Mouse (Mus musculus): ENCODE measurements at regions not wholly inside any gene's neighbourhood (a gene's known extent, or its start where the extent isn't known, plus 50 kb on each side); places are given as distances from the start of the nearest gene placed in this dataset.
A peak's percentile ranks its signal among the peaks of the same experiment; 100 is the strongest.

DNA sequence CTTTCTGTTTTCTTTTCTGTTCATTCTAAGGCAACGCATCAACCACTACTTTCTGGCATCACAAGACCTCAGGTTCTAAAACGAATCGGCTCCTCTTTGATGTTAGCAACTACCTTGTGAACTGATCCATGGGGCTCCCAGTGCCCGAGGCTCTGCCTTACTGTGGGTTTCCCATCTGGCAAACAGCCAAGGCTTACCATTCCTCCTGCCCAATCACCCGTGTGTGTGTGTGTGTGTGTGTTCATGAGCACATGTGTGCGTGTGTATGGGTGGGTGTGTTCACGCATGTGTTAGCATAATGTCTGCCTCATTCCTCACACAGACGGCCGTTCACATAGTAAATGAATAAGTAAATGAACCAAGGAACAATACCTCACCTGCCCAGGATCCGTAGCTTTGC, 138.3 kb upstream of the Lpp start:
- ATAC-seq (ENCODE audit: insufficient read depth, low read depth) = no peak

DNA sequence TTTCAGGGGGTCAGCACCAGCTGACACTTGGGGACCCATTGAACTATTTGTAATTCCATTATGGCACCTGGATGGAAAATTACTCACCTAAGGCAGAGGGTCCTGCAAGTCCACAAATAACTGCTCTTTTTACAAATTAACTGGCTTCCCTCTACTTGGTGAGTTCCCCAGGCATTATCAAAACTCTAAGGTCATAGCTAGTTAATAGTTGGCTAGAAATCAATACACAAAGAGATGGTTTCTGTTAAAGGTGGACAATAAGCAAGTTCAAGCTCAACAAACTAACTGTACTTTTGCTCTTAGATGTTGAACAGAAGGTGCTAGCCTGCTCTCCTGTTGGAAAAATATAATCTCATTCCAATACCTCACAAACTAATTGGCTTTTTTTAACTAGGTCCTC, 138.7 kb upstream of the Lpp start:
- no peak overlapping the region for H3K9ac ChIP-seq (replicated peaks; ENCODE audit: low read depth, low read length)
- ATAC-seq (ENCODE audit: insufficient read depth, low read depth) (no peak), DNase-seq (ENCODE audit: low spot score) (no peak)
- H3K36me3 ChIP-seq (replicated peaks; ENCODE audit: control insufficient read depth, insufficient read depth, low read length) = no peaks in the 10 kb centered on the region
- no peak overlapping the region for H3K4me2 ChIP-seq (ENCODE audit: low read depth, low read length)
- no peaks in the 10 kb centered on the region for H3K4me1 ChIP-seq (ENCODE audit: control insufficient read depth, insufficient read depth)
- H3K4me3 ChIP-seq (ENCODE audit: low read depth, low read length) = no peak overlapping the region
- no peaks in the 10 kb centered on the region for H3K9me3 ChIP-seq (replicated peaks; ENCODE audit: control insufficient read depth, low read length)
- H3K27ac ChIP-seq (ENCODE audit: low read depth) = no peak overlapping the region
- no peaks in the 10 kb centered on the region for H3K27me3 ChIP-seq (ENCODE audit: control insufficient read depth, insufficient read depth, low read length)
- TF ChIP-seq EP300 (IDR thresholded peaks at IDR 0.05; ENCODE audit: low read depth) = no peak
- no peak for TF ChIP-seq CTCF (IDR thresholded peaks at IDR 0.05; ENCODE audit: low read depth)

More for the DNA sequence above, 138.3 kb upstream of the Lpp start:
- 74% methylated on average over 10 of the region's 10 CpGs for WGBS
- no peaks in the 10 kb centered on the region for H3K27me3 ChIP-seq (ENCODE audit: control insufficient read depth, insufficient read depth, low read length)
- no peak overlapping the region for H3K9ac ChIP-seq (replicated peaks; ENCODE audit: low read depth, low read length)
- H3K4me1 ChIP-seq (ENCODE audit: control insufficient read depth, insufficient read depth) = no peaks in the 10 kb centered on the region
- H3K27ac ChIP-seq (ENCODE audit: low read depth) = no peak overlapping the region
- no peaks in the 10 kb centered on the region for H3K9me3 ChIP-seq (replicated peaks; ENCODE audit: control insufficient read depth, low read length)
- TF ChIP-seq CTCF (IDR thresholded peaks at IDR 0.05; ENCODE audit: low read depth) (no peak), EP300 (IDR thresholded peaks at IDR 0.05; ENCODE audit: low read depth) (no peak)
- no peaks in the 10 kb centered on the region for H3K36me3 ChIP-seq (replicated peaks; ENCODE audit: control insufficient read depth, insufficient read depth, low read length)
- no peak overlapping the region for H3K4me2 ChIP-seq (ENCODE audit: low read depth, low read length)
- DNase-seq (ENCODE audit: low spot score) = no peak
- no peak overlapping the region for H3K4me3 ChIP-seq (ENCODE audit: low read depth, low read length)

DNA sequence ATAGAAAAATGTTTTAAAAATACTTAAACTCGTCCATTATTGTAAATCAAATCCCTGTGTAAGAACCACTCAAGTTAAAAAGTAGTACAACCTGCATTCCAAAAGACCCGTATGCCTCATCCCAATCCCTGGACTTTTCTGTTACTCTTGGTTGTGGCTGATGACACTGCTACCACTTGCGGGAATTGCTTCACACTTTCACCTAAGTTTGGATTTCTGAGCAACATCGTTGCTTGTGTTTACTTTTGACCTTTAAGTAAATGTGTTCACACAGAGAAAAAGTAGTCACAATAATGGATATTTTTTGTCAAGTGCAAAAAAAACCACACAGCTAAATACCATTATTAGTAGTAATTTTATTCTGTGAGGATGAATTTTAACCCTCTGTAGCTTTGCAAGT, 139.2 kb upstream of the Lpp start:
- no peak overlapping the region for H3K4me2 ChIP-seq (ENCODE audit: low read depth, low read length)
- no peak for ATAC-seq (ENCODE audit: insufficient read depth, low read depth)
- no peak overlapping the region for H3K9ac ChIP-seq (replicated peaks; ENCODE audit: low read depth, low read length)
- H3K27me3 ChIP-seq (ENCODE audit: control insufficient read depth, insufficient read depth, low read length) = no peaks in the 10 kb centered on the region
- no peaks in the 10 kb centered on the region for H3K9me3 ChIP-seq (replicated peaks; ENCODE audit: control insufficient read depth, low read length)
- no peak overlapping the region for H3K27ac ChIP-seq (ENCODE audit: low read depth)
- TF ChIP-seq EP300 (IDR thresholded peaks at IDR 0.05; ENCODE audit: low read depth) = no peak
- TF ChIP-seq CTCF (IDR thresholded peaks at IDR 0.05; ENCODE audit: low read depth) = no peak
- no peak overlapping the region for H3K4me3 ChIP-seq (ENCODE audit: low read depth, low read length)
- DNase-seq (ENCODE audit: low spot score) = no peak
- WGBS = 76% methylated on average over 4 of the region's 4 CpGs
- H3K36me3 ChIP-seq (replicated peaks; ENCODE audit: control insufficient read depth, insufficient read depth, low read length) = no peaks in the 10 kb centered on the region
- no peaks in the 10 kb centered on the region for H3K4me1 ChIP-seq (ENCODE audit: control insufficient read depth, insufficient read depth)

DNA sequence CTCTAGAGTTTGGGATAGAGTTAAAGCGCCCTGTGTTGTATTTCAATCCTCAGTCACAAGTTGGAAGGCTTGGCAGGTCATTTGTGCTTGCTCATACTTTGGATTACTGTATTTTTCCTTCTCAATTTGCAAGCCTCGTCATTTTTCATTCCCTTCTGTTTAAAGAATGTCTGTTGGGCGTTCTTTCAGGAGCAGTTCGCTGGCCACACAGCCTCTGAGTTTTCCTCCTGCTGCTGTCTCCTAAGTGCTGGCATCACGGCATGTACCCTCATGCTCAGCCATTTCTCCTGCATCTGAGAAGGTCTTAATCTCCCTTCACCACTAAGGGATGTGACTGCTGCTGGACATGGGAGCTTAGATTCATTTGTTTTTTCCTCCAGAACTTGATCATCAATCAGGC, 146.0 kb upstream of the Lpp start:
- no peak for ATAC-seq (ENCODE audit: insufficient read depth, low read depth)
- no peak overlapping the region for H3K4me3 ChIP-seq (ENCODE audit: low read depth, low read length)
- DNase-seq (ENCODE audit: low spot score) = no peak
- no peak overlapping the region for H3K4me2 ChIP-seq (ENCODE audit: low read depth, low read length)
- TF ChIP-seq EP300 (IDR thresholded peaks at IDR 0.05; ENCODE audit: low read depth) (no peak), CTCF (IDR thresholded peaks at IDR 0.05; ENCODE audit: low read depth) (no peak)
- no peaks in the 10 kb centered on the region for H3K36me3 ChIP-seq (replicated peaks; ENCODE audit: control insufficient read depth, insufficient read depth, low read length)
- 53% methylated on average over 5 of the region's 5 CpGs for WGBS
- H3K27ac ChIP-seq (ENCODE audit: low read depth) = no peak overlapping the region
- H3K4me1 ChIP-seq (ENCODE audit: control insufficient read depth, insufficient read depth) = no peaks in the 10 kb centered on the region
- H3K9me3 ChIP-seq (replicated peaks; ENCODE audit: control insufficient read depth, low read length) = no peaks in the 10 kb centered on the region
- H3K27me3 ChIP-seq (ENCODE audit: control insufficient read depth, insufficient read depth, low read length) = no peaks in the 10 kb centered on the region
- H3K9ac ChIP-seq (replicated peaks; ENCODE audit: low read depth, low read length) = no peak overlapping the region

DNA sequence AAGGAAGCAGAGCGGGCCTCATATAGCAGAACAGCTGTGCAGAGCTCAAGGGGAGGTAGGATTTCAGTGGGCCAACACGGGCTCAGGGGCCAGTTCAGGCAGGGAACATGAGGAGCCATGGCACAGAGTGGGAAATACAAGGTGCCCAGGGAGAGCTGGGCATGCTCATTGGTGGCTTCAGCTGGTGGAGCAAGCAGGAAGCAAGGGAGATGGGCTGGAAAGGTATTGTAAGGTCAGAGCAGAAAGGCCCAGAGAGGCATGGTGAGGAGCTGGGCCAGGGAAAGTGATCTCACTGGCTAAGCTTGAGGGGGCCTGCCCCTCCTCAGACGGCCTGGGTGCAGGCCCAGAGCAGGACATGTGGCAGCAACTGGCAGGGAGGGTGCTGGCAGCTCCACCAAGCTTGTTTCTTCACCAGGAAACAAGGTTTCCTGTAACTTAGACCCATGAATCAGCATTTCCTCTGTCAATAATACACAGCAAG, 155.2 kb upstream of the Lpp start:
- H3K27me3 ChIP-seq (ENCODE audit: control insufficient read depth, insufficient read depth, low read length) = no peaks in the 10 kb centered on the region
- no peaks in the 10 kb centered on the region for H3K36me3 ChIP-seq (replicated peaks; ENCODE audit: control insufficient read depth, insufficient read depth, low read length)
- no peak overlapping the region for H3K9ac ChIP-seq (replicated peaks; ENCODE audit: low read depth, low read length)
- 58% methylated on average over 3 of the region's 3 CpGs for WGBS
- peaks cover 13% of the 10 kb centered on the region for H3K4me1 ChIP-seq (ENCODE audit: control insufficient read depth, insufficient read depth)
- H3K4me2 ChIP-seq (ENCODE audit: low read depth, low read length) = no peak overlapping the region
- H3K4me3 ChIP-seq (ENCODE audit: low read depth, low read length) = no peak overlapping the region
- H3K9me3 ChIP-seq (replicated peaks; ENCODE audit: control insufficient read depth, low read length) = no peaks in the 10 kb centered on the region
- ATAC-seq (ENCODE audit: insufficient read depth, low read depth) (peak; percentile 84), DNase-seq (ENCODE audit: low spot score) (peak; percentile 52)
- TF ChIP-seq EP300 (IDR thresholded peaks at IDR 0.05; ENCODE audit: low read depth) (no peak), CTCF (IDR thresholded peaks at IDR 0.05; ENCODE audit: low read depth) (no peak)
- peak overlapping the region; percentile 63 for H3K27ac ChIP-seq (ENCODE audit: low read depth)

DNA sequence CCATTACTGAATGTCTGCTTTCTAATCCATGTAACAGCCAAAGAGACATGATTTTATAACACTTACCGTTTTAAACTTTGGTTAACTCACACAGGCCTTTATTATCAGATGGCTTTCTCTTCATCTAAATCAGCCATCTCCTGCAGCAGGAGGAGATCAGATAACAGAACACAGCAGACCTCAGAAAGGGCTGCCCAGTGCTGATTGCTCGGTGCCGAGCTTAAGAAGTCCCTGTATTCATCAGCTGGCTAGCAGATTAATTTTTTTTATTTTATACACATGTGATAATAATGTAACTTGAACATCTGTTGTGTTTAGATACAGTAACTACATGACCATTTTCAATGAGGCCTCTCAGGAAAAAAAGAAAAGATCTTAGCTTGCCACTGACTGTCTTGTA, 155.9 kb upstream of the Lpp start:
- no peak overlapping the region for H3K4me2 ChIP-seq (ENCODE audit: low read depth, low read length)
- H3K4me3 ChIP-seq (ENCODE audit: low read depth, low read length) = no peak overlapping the region
- no peak for ATAC-seq (ENCODE audit: insufficient read depth, low read depth)
- 86% methylated on average over 3 of the region's 3 CpGs for WGBS
- 0 out of 2 replicates have a peak overlapping the region, but pooled peaks have one; percentile 63 for H3K27ac ChIP-seq (ENCODE audit: low read depth)
- H3K36me3 ChIP-seq (replicated peaks; ENCODE audit: control insufficient read depth, insufficient read depth, low read length) = no peaks in the 10 kb centered on the region
- no peak overlapping the region for H3K9ac ChIP-seq (replicated peaks; ENCODE audit: low read depth, low read length)
- DNase-seq (ENCODE audit: low spot score) = no peak
- H3K4me1 ChIP-seq (ENCODE audit: control insufficient read depth, insufficient read depth) = peaks cover 13% of the 10 kb centered on the region
- no peaks in the 10 kb centered on the region for H3K9me3 ChIP-seq (replicated peaks; ENCODE audit: control insufficient read depth, low read length)
- TF ChIP-seq EP300 (IDR thresholded peaks at IDR 0.05; ENCODE audit: low read depth) (no peak), CTCF (IDR thresholded peaks at IDR 0.05; ENCODE audit: low read depth) (no peak)
- no peaks in the 10 kb centered on the region for H3K27me3 ChIP-seq (ENCODE audit: control insufficient read depth, insufficient read depth, low read length)

Data from heart, postnatal 0 days (tissue).